Mouse (Mus musculus) forebrain, postnatal 0 days (tissue): ENCODE data around the gene Lamp1. TPM values are rescaled to one million over a fixed set of nuclear protein-coding genes. Genes with fewer than 3 reads are reported as not detected.

Source experiments
- ATAC-seq: fragments of 200-750 bp; cut with Nextera tagmentation; 2 replicates; pipeline ENCODE4 v1.8.0; 2017; ENCODE audit warnings: mild to moderate bottlenecking, moderate library complexity
- DNase-seq: peaks from one replicate; pipeline ENCODE4 v3.0.0-alpha.2; 2015
- H3K27ac ChIP-seq: fragments of 300-500 bp; sonication (generic); 2 replicates; pipeline ENCODE4 v1.5.1; 2014; ENCODE audit warnings: low read depth, mild to moderate bottlenecking, antibody characterized with exemption, low read length, moderate library complexity, mixed read lengths
- H3K27me3 ChIP-seq: fragments of 300-500 bp; sonication (generic); 2 replicates; pipeline ENCODE4 v1.6.1; 2014; ENCODE audit warnings: mild to moderate bottlenecking, low read length, mixed read lengths; ENCODE audit not compliant: insufficient read depth
- H3K36me3 ChIP-seq: fragments of 300-500 bp; sonication (generic); 2 replicates; pipeline ENCODE4 v1.6.1; 2014; ENCODE audit warnings: mild to moderate bottlenecking, moderate library complexity; ENCODE audit not compliant: insufficient read depth
- H3K4me1 ChIP-seq: fragments of 300-500 bp; sonication (generic); 2 replicates; pipeline ENCODE4 v1.6.1; 2014; ENCODE audit warnings: antibody characterized with exemption; ENCODE audit not compliant: insufficient read depth
- H3K4me2 ChIP-seq: fragments of 300-500 bp; sonication (generic); 2 replicates; pipeline ENCODE4 v1.6.1; 2014; ENCODE audit warnings: low read depth, mild to moderate bottlenecking, moderate library complexity
- H3K4me3 ChIP-seq: fragments of 300-500 bp; sonication (generic); 2 replicates; pipeline ENCODE4 v1.5.1; 2014; ENCODE audit warnings: low read depth, low read length, mixed read lengths
- H3K9ac ChIP-seq: fragments of 300-500 bp; sonication (generic); 2 replicates; pipeline ENCODE4 v1.6.1; 2014; ENCODE audit warnings: mild to moderate bottlenecking
- H3K9me3 ChIP-seq: fragments of 300-500 bp; sonication (generic); 2 replicates; pipeline ENCODE4 v1.6.1; 2016; ENCODE audit warnings: low read length
- CTCF ChIP-seq: sonication (generic); IDR thresholded peaks from 2 replicates; pipeline ENCODE4 v1.5.1; 2016; ENCODE audit warnings: antibody characterized with exemption, control low read depth, low read depth
- WGBS: fragments of 180-500 bp; shearing (Covaris S2); extraction: QIAGEN DNeasy Blood & Tissue Kit; methylation state at CpG from one replicate; pipeline ENCODE4 v1.1.7; 2014; 5-methylcytosine and 5-hydroxymethylcytosine counted together
- polyA plus RNA-seq: library from polyadenylated mRNA; unstranded; fragments of >200 nt; fragmentation: Nextera tagmentation; extraction: Ambion mirVana; gene quantifications from 2 replicates; pipeline ENCODE4 v1.2.1, GENCODE M21; 2015
- total RNA-seq: library from RNA; depleted of rRNA; stranded (reverse); fragments of >200 nt; gene quantifications from 2 replicates; pipeline ENCODE4 v1.2.3, GENCODE M21; 2014

The Lamp1 gene
- total and polyA plus RNA-seq, 2 experiments from 2014 or later = 295 to 373 TPM

DNA sequence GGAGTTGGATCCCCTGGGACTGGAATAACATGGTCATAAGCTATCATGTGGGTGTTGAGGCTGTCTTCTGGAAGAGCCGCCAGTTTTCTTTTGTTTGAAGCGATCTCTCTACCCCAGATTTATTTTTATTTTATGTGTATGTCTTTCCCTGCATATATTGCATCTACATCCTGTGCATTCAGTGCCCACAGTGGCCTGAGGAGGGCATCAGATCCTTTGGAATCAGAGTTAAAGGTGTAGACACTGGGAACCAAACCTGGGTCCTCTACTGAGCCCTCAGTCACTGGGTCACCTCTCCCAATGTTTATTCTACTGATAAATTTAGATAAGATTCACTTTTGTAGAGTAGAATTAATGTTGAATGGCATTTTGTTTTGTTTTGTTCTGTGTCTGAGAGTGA is 9.7 kb upstream of the Lamp1 start:
- Histone ChIP-seq H3K27me3 (no peaks in the 10 kb centered on the region), H3K9me3 (no peaks in the 10 kb centered on the region), H3K4me2 (no peak overlapping the region), H3K4me3 (no peak overlapping the region), H3K4me1 (no peaks in the 10 kb centered on the region), H3K9ac (no peak overlapping the region), H3K27ac (no peak overlapping the region), H3K36me3 (peaks cover 42% of the 10 kb centered on the region)
- TF ChIP-seq CTCF = peak; percentile 11; the same call in 1 of the 2 replicates
- ATAC-seq (no peak), DNase-seq (no peak)
- WGBS = 99% methylated on average over 2 of the region's 2 CpGs

DNA sequence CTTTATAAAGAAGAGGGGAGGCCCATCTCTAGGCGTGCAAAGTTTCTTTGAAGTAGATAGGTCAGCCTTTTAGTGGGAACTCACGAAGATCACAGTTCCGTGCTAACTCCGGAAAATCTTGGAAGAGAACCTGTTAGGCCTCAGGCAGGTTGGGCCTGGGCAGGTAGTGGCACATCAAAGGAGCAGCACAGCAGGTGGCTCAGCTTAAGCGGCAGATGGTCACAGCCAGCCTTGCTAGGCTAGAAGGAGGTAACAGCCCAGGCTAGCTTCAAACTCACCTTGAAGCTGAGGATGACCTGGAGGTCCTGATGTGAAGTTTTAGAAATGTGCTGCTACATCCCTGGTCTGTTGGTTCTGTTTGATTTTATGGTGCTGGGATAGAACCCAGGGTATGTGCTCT is 9.1 kb upstream of the Lamp1 start:
- Histone ChIP-seq H3K4me3 (no peak overlapping the region), H3K36me3 (peaks cover 41% of the 10 kb centered on the region), H3K27ac (no peak overlapping the region), H3K27me3 (no peaks in the 10 kb centered on the region), H3K9ac (no peak overlapping the region), H3K9me3 (no peaks in the 10 kb centered on the region), H3K4me1 (no peaks in the 10 kb centered on the region), H3K4me2 (no peak overlapping the region)
- DNase-seq (no peak), ATAC-seq (no peak)
- 66% methylated on average over 5 of the region's 5 CpGs for WGBS
- TF ChIP-seq CTCF = no peak

DNA sequence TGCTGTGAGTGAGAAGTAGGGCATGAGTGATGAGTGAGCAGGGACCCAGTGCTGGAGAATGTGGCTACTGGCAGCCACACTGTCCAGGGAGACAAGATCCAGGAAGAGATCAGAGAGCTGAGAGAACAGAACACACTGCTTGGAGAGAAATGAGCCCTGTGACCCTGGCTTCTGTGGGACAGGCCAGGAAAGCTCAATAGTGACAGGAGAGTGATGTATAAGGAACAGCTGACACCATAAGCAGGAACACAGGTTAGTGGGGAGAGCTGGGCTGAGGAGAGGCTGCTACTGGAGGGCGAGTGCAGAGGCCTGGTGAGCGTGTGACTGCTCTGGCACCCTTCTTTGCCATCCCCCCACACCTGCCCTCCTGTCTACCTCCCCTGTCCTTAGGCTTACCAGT is 8.0 kb upstream of the Lamp1 start:
- Histone ChIP-seq H3K4me2 (no peak overlapping the region), H3K27ac (no peak overlapping the region), H3K27me3 (no peaks in the 10 kb centered on the region), H3K36me3 (peaks cover 31% of the 10 kb centered on the region), H3K4me1 (no peaks in the 10 kb centered on the region), H3K9ac (no peak overlapping the region), H3K9me3 (no peaks in the 10 kb centered on the region), H3K4me3 (no peak overlapping the region)
- WGBS = 88% methylated on average over 2 of the region's 2 CpGs
- ATAC-seq = no peak
- DNase-seq = no peak
- no peak for TF ChIP-seq CTCF

DNA sequence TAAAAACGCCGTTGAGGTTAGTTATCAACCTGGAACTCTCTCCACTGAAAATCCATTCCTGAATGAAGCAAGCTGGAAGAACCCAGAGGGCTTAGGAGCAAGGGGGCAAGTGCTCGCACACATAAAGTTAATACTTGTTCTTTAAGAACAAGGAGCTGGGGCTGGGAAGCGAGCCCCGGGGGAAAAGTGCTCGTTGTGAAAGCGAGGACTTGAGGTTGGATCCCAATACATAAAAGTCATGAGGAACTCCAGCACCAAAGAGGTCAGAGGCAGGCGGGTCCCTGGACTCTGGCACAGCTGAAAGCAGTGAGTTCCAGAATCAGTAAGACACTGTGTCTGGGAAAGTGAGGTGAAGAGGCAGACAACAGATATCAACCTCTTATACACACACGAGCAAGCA is 4.9 kb upstream of the Lamp1 start:
- H3K9ac ChIP-seq = no peak overlapping the region
- DNase-seq (no peak), ATAC-seq (no peak)
- no peak overlapping the region for H3K27ac ChIP-seq
- no peak overlapping the region for H3K4me2 ChIP-seq
- H3K36me3 ChIP-seq = peaks cover 12% of the 10 kb centered on the region
- no peaks in the 10 kb centered on the region for H3K27me3 ChIP-seq
- no peak overlapping the region for H3K4me3 ChIP-seq
- 80% methylated on average over 9 of the region's 9 CpGs for WGBS
- no peak for TF ChIP-seq CTCF
- H3K9me3 ChIP-seq = no peaks in the 10 kb centered on the region
- peaks cover 3% of the 10 kb centered on the region; the same call in 1 of the 2 replicates for H3K4me1 ChIP-seq

DNA sequence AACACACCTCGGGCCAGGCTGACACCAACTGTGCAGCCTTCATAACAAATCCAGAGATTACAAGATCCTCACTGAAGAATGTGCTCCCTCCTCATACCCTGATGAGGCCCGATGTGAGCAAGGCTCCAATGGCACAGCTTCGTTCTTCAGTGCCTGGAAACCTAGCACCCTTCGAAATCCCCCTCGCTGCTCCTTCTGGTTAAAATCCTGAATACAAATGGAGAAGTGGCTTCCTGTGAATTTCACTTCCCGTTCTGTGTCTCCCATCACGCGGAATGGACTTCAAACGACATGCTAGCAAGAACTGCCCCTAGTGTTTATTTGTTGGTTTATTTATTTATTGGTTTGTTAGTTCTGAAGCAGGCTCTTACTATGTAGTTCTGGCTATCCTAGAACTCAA is 3.6 kb upstream of the Lamp1 start:
- Histone ChIP-seq H3K36me3 (peaks cover 10% of the 10 kb centered on the region; the same call in 1 of the 2 replicates), H3K4me2 (no peak overlapping the region), H3K4me3 (no peak overlapping the region), H3K4me1 (peaks cover 7% of the 10 kb centered on the region; the same call in 1 of the 2 replicates), H3K27me3 (no peaks in the 10 kb centered on the region), H3K9ac (no peak overlapping the region), H3K27ac (no peak overlapping the region), H3K9me3 (no peaks in the 10 kb centered on the region)
- no peak for TF ChIP-seq CTCF
- no peak for DNase-seq
- WGBS = 70% methylated on average over 9 of the region's 9 CpGs
- ATAC-seq = no peak

DNA sequence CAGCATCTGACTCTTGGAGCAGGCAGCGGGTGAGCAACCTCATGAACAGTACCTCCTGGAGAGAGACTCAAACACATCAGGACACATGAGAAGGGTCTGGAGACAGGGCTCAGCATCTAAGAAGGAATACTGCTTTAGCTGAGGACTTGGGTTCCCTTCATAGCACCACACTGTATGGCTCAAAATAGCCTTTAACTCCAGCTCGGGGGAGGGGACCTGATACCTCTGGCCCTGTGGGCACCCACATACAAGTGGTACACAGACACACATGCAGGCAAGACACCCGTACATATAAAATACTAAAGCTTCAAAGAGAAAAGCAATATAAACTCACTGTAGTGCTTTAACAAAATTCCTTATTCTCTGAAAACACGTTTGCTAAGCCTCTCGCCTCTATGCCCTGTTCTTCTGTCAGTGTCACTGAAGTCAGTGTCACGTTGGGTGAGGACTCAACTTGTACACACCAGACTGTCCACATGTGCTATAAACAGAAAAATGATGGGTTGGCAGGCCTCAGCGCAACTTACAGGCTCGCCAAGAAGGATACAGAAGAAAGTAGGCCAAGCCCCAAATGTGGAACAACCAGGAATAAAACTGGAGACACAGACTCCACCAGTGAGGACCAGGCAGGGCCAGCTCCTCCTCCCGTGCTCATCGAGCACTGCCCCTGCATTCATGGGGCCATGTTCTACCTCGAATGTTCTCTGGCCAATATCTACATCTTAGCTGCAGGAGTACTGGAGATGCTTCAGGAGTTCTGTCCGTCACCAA is 2.4 kb upstream of the Lamp1 start:
- Histone ChIP-seq H3K36me3 (peaks cover 10% of the 10 kb centered on the region; the same call in 1 of the 2 replicates), H3K9ac (no peak overlapping the region), H3K4me2 (no peak overlapping the region), H3K4me1 (peaks cover 9% of the 10 kb centered on the region; the same call in 1 of the 2 replicates), H3K27ac (no peak overlapping the region), H3K4me3 (no peak overlapping the region), H3K27me3 (no peaks in the 10 kb centered on the region), H3K9me3 (no peaks in the 10 kb centered on the region)
- ATAC-seq = no peak
- DNase-seq = no peak
- 70% methylated on average over 12 of the region's 12 CpGs for WGBS
- no peak for TF ChIP-seq CTCF

DNA sequence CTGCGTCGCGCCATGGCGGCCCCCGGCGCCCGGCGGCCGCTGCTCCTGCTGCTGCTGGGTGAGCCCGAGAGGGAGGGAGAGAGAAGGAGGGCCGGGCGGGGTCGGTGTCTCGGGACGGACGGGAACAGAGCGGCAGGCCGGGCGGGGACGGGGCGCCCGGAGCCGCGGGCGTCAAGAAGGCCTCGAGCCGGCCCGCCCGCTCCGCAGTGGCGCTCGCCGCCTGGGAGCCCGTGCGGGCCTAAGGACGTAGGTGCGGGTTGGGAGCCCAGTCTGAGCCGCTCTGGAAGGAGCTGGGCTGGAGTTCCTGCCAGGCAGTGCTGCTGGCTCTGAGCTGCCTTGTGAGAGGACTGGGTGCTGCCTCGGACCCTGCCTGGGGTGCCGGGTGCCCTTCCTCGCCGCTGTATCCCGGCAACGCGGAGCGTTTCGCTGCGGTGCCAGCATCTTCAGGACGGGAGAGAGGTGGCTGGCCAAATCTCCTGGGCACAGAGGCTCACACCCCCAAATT is 468 bp downstream of the Lamp1 start:
- no peak for TF ChIP-seq CTCF
- WGBS = 1% methylated on average over 38 of the region's 49 CpGs
- peak overlapping the region; percentile 99 for H3K4me3 ChIP-seq

More for the DNA sequence above, 468 bp downstream of the Lamp1 start:
- Histone ChIP-seq H3K4me1 (peaks cover 9% of the 10 kb centered on the region; the same call in 1 of the 2 replicates), H3K27ac (peak overlapping the region; percentile 84), H3K27me3 (no peaks in the 10 kb centered on the region), H3K9me3 (no peaks in the 10 kb centered on the region), H3K4me2 (peak overlapping the region; percentile 90), H3K9ac (peak overlapping the region; percentile 83), H3K36me3 (0 out of 2 replicates have a peak, but pooled peaks cover 4% of the 10 kb centered on the region)
- ATAC-seq (peak; percentile 60), DNase-seq (peak; percentile 20)
